Mouse (Mus musculus): ENCODE results near the gene Hopx. TPM values are rescaled to one million over a fixed set of nuclear protein-coding genes. Genes with fewer than 3 reads are reported as not detected.
A peak's percentile ranks its signal among the peaks of the same experiment; 100 is the strongest.

The Hopx gene
- total RNA-seq, 2 experiments from 2014 or later = 496 to 513 TPM

DNA sequence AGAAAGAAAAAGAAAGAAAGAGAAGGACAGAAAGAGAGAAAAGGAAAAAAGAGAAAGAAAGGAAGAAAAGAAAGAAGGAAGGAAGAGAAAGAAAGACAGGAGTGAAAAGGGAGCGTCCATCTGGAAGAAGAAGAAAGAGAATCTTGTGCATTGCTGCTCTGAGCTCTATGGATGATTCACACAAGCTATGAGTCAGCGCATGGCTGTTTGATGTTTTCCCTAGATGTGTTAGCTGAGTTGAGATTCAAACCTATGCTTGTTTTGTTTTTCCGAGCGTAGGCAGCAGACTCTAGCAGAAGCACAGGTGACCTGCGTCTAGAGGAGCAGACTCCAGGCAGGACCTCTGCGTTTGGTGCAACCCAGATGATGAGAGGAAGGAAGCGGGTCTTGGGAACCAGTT, 32.2 kb downstream of the Hopx start:
- DNase-seq = no peak
- intact Hi-C loops (cut with DNase I) = loop anchor here (10.0 kb wide), 1 partner anchor 88 kb away; no protein-coding TSS in a partner anchor

DNA sequence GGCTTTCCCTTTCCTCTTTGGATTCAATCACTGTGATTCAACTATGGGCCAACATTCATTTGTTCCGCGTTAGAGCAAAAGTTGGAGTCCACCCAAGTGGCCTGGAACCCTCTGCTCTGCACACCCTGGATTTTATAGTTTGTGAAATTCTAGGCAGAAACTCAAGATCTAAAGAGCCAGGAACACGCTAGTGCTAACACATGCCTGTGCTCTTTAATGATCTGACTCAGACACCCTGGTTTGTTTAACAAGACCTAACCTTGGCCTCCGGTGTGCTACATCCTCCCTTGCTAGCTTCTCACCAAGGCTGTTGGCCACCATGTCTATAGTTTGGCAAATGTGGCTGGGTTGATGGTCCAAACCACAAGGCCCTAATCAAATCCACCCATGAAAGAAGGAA, 34.2 kb downstream of the Hopx start:
- intact Hi-C loops (cut with DNase I) = loop anchor here (10.0 kb wide), 1 partner anchor 86 kb away; no protein-coding TSS in a partner anchor
- peak in 1 of 2 experiments; percentile 31 for DNase-seq

DNA sequence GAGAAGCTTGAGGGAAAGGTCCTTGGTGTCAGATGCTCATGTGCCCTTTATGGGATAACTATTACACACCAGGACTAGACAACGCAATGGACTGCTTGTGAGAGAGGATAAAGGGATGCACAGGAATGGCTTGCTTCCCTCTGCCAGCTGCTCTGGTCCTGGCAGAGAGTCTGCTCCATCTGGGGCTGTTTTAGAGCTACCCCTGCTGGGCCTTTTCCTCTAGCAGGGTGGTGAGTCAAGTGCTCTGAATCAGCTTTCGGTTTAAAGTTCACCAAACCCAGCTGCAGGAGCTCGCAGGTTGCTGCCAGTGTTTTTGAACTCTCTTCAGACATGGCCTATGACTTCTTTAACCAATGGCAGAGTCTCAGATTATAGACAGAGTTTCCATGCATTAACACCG, 39.0 kb downstream of the Hopx start:
- no peak for DNase-seq
- intact Hi-C loops (cut with DNase I) = no loop called here

DNA sequence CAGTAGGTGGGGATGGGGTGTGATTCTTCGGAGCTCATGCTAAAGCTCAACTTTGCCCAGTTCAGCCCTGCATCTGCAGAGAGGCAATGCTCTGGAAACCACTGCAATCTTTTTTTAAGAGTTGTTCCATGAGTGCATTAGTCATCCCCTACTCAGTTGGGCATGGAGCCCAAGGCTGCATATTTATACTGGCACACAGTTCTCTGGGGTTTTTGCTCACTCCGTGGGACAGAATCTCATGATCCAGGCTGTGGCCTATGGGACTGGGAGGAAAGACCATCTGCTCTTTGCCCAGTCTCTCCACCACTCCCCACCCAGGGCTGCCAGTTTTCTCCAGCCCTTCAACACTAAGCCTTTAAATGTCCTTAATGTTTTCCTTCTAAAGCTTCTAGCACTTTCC, 40.0 kb downstream of the Hopx start:
- intact Hi-C loops (cut with DNase I) = no loop called here
- peak; percentile 55 to 71 for DNase-seq

DNA sequence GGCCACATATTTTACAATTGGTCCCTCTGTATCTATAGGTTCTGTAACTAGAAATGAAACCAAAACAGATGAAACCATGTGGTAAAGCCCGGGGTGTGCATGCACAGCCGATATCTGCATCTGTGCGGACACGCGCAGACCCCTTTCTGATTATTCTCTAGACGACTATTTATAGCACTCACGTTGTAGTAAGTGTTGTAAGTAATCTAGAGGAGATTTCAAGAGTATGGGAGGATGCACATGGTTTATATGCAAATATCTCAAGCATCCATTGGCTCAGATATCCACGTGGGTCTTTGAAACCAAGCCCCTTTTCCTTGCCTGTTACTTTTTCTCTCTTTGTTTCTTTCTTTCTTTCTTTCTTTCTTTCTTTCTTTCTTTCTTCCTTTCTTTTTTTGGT, 41.1 kb downstream of the Hopx start:
- intact Hi-C loops (cut with DNase I) = no loop called here
- no peak for DNase-seq

DNA sequence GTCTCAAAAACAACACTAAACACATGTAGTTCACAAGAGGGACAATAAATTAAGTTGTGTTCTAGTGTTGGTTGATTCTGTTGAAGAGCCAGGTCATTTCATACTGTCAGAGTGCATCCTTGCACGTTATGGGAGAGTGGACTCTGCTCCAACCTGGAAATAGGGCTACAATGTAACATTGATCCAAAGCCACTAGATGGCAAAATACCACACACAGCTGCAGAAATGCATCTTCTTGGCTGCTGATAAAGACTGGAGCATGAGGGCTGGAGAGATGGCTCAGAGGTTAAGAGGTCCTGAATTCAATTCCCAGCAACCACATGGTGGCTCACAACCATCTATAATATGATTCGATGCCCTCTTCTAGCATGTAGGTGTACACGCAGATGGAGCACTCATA, 43.3 kb downstream of the Hopx start:
- intact Hi-C loops (cut with DNase I) = no loop called here
- no peak for DNase-seq

DNA sequence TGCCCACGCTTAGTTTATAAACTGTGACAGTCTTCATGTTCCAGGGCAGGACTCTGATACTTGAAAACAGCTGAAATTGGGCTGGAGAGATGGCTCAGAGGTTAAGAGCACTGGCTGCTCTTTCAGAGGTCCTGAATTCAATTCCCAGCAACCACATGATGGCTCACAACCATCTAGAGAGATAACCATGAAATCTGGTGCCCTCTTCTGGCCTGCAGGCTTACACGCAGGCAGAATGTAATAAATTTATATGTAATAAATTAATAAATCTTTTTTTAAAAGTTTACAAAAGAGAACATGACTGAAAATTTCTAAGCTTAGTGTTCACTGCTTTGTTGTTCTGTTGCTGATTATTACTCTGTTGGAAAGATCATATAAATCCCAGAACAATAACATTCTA, 43.9 kb downstream of the Hopx start:
- intact Hi-C loops (cut with DNase I) = no loop called here

DNA sequence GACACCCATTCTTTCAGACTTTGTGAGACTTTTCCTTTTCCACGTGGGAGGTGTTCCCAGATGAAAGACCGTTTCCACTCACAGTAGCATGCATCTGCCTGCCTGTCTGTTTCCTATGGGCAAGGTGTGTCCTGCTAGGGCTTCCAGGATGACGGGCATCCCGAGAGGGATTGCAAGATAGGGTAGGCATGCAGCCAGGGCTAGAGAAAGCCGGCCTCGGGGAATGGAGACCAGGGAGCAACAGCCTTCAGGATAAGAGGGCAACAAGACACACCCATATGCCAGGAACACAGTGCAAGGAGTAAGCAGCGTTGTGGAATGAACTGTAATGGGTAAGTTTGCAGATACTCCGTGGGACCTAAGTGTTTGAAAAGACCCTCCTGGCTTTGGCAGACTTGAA, 47.6 kb downstream of the Hopx start:
- intact Hi-C loops (cut with DNase I) = no loop called here
- no peak for DNase-seq

More for the DNA sequence above, 43.9 kb downstream of the Hopx start:
- DNase-seq = no peak

DNA sequence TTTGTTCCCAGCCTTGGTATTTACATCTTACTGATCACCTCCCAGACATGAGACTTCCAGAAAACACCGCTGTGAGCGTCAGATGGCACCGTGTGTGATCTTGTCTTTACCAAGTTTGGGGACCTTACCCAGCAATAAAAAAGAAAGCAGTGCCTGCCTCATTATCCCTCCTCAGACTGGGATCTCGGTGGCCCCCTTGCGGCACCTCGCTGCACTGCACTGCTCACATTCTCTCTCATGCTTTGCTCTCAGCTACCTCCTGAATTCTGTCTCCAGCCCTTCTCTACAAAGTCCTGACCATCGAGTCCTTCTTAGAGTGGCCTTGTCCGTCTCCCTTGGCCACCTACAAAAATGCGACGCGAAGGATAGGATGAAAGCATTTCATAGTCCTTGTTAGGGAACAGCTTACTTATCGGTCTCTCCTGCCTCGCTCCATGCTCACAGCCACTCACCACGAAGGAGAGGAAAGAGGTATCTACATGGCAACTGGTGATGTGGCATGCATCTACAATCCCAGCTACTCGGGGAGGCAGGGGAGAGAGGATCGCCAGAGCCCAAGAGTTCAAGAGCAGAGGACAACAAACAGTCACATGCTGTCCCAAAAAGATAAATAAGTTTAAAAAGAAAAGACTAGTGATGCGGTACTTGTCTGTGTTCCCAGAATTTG, 53.4 kb downstream of the Hopx start:
- intact Hi-C loops (cut with DNase I) = loop anchor here (5.0 kb wide), 1 partner anchor 64 kb away; no protein-coding TSS in a partner anchor
- DNase-seq = peak; percentile 59 to 79

DNA sequence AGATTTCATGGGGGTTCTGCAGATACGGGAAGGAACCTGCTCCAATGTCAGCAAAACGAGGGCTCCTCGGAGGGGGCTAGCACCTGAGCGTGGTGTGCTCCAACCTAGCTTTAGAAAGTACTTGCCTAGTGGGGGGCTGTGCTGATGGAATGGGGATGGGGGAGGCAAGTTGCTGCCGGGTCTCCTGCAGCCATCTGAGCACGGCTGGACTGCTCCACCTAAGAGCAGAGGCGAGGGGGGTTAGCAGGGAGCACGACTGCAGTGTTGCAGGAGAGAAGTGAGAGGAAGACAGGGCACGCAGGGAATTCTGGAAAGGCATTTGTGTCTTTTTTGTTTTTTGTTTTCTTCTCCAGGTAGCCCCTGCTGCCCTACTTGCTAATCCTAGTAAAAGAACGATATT, 54.6 kb downstream of the Hopx start:
- intact Hi-C loops (cut with DNase I) = loop anchor here (5.0 kb wide), 1 partner anchor 63 kb away; no protein-coding TSS in a partner anchor
- no peak for DNase-seq

DNA sequence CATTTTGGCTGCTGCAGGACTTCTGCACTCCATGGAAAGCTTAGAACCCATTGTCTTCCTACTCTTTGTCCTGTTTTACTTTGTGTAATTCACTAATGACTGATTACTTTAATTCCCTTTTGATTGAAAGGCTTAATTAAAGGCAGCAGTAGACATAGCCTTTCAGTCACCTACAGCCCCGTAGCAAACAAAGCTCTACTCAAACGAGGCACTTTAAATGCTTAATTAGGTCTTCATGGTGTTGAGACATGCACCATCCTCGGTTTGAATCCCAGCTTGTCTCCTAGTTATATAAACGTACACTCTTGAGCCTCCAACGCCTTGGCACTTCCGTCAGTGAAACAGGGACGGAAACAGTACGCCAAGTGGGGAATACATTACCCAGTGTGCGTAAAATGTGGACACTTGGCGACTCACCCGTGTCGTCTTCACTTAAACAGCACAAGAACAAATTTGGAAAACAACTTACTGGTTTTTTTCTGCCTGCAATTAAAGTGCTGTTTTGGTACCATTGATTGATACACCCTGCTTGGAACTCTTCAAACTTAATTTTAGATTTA, 58.0 kb downstream of the Hopx start:
- DNase-seq = no peak
- intact Hi-C loops (cut with DNase I) = no loop called here

DNA sequence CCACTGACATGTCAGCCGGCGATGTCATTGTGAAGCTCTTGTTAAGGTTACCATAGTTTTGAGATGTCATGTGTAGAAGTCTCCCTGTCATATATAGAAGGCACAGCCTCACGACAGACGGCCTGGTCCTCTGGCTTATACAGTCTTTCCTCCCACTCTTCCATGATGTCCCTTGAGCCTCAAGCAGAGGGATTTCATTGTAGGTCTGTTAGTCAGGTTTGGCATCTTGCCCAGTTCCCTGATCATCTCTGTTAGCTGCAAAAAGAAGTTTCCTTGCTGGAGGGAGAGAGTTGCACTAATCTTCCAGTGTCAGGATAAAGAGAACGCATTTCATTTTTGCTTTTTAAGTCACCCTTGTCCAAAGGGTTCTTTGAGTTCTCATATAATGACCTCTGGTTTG, 62.3 kb downstream of the Hopx start:
- intact Hi-C loops (cut with DNase I) = no loop called here
- no peak for DNase-seq

DNA sequence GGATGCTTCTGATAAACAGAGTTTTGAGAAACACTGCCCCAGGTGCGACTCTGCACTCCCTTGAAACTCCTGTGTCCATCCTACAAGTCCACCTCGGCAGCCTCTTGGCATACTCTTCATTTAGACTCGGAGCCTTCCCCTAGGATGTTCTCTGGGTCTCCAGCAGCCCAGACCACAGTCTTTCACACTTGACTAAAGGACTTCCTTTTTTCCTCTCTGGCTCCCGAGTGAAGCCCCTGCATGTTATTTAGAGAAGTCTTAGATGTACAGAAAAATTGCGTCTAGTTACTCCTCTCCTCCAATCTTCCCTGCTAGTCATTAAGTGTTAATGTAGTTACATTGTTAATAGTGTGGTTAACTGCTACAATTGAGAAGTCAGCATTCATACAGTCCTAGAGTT, 70.6 kb downstream of the Hopx start:
- intact Hi-C loops (cut with DNase I) = no loop called here
- DNase-seq = no peak

DNA sequence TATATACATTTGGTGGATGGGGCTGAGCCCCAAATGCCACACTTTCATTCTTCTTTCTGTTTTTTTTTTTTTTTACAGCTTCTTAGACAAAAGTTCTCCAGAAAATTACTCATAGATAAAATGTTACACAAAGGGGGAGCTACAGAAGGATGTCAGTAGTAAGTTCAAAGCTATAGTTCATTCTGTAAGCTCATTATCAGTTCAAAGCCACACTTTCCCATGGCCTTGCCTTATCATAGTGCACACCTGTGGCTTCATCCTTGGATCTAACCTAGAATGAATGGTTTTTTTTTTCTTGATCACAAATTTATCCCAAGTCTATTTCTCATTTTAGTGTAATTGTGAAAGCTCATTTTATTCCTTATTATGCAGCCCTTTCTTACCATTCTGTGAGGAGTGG, 75.5 kb downstream of the Hopx start:
- DNase-seq = no peak
- intact Hi-C loops (cut with DNase I) = no loop called here

DNA sequence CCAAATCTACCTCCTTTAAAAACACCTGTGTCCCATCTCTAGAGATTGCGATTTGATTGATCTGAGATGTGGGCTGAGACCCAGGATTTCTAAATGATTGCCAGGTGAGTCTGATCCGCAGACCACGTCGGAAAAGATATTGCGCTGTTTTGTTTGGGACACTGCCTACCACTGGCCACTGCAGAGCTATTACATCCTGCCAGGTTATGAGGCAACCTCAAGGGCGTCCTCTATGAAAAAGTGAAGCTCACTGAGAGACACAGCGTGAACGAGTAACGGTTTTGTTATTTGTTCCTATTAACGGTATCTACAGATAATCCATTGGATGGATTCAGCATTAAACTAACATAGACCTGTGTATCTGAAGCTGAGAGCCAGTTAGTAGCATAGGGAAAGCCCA, 76.5 kb downstream of the Hopx start:
- DNase-seq = no peak
- intact Hi-C loops (cut with DNase I) = no loop called here

Other genes starting within 250 kb of the Hopx start
- 10 to 100 TPM; 12.8 to 13.6 TPM for gene Aasdh, start 209.6 kb downstream of the Hopx start, total RNA-seq (2021)
- 100 to 1,000 TPM; 142 to 144 TPM for gene Paics, start 163.8 kb downstream of the Hopx start, total RNA-seq (2021)
- gene Ppat, start 163.5 kb downstream of the Hopx start, total RNA-seq (2021) = 10 to 100 TPM; 12.6 to 13.5 TPM
- gene Srp72, start 140.4 kb downstream of the Hopx start, total RNA-seq (2021) = 10 to 100 TPM; 61.7 to 66.3 TPM
- not detected for gene Arl9, start 111.1 kb downstream of the Hopx start, total RNA-seq (2021)
- gene Thegl, start 99.1 kb downstream of the Hopx start, total RNA-seq (2021) = not detected
- gene Spink2, start 96.3 kb upstream of the Hopx start, total RNA-seq (2021) = under 1 TPM in 1 of 2 experiments, not detected in 1; 0.37 TPM
- 10 to 100 TPM; 17.4 to 18.1 TPM for gene Rest, start 150.4 kb upstream of the Hopx start, total RNA-seq (2021)
- gene Noa1, start 195.0 kb upstream of the Hopx start, total RNA-seq (2021) = 10 to 100 TPM; 18.0 to 21.0 TPM
- 10 to 100 TPM; 31.5 to 31.8 TPM for gene Polr2b, start 195.0 kb upstream of the Hopx start, total RNA-seq (2021)